In the genomic region with DNA sequence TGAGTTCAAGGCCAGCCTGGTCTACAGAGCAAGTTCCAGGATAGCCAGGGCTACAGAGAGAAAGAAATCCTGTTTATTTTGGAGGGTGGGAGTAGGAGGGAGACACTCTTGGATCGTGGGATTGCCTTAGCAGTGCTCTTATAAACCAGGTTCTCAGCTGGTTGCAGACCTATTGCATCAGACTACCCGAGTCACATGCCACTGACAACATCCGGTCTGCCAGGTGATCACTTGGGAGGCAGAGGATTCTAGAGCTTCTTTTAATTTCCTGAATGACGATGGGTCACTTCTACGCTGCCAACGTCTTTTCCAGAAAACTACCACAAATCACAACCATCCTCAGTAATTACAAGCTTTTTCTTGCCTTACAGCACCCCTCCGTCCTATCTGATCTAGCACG, we compare ENCODE assay signal across 8 mouse cellular contexts. TPM values are rescaled to one million over a fixed set of nuclear protein-coding genes. Genes with fewer than 3 reads are reported as not detected.
DNase-seq lines count a peak whose midpoint lies in the region; ATAC-seq and TF ChIP-seq lines count a peak whose summit lies in the region.

No protein-coding gene starts in this region.

- peak in 1 of 2 experiments; percentile 32 for DNase-seq in left cerebral cortex, adult 2 months (ENCODE audit: extremely low spot score in 1 of 2, low spot score in 2 of 2)
- DNase-seq in left cerebral cortex, postnatal 10 days (ENCODE audit: extremely low spot score in 1 of 2, low spot score in 2 of 2), result no peak
- peak; percentile 47 for DNase-seq in adrenal gland, adult 8-10 months
- no peak for DNase-seq in testis, postnatal 10 days (ENCODE audit: low spot score)

- H3K4me1 ChIP-seq in forebrain, embryonic 12.5 days, result peaks cover 36% of the 10 kb centered on the region
- H3K4me1 ChIP-seq in intestine, embryonic 16.5 days (ENCODE audit: control insufficient read depth, insufficient read depth, low read length), result peaks cover 8% of the 10 kb centered on the region; the same call in 1 of the 2 replicates
- peaks cover 19% of the 10 kb centered on the region for H3K4me1 ChIP-seq in liver, embryonic 16.5 days (ENCODE audit: control insufficient read depth, low read depth, low read length)
- peaks cover 48% of the 10 kb centered on the region for H3K4me1 ChIP-seq in neural tube, embryonic 15.5 days

- H3K27me3 ChIP-seq in forebrain, embryonic 12.5 days, result no peaks in the 10 kb centered on the region
- H3K27me3 ChIP-seq in intestine, embryonic 16.5 days (replicated peaks; ENCODE audit: control insufficient read depth, insufficient read depth, low read length), result no peaks in the 10 kb centered on the region
- H3K27me3 ChIP-seq in liver, embryonic 16.5 days (ENCODE audit: control insufficient read depth, insufficient read depth, low read depth, low read length), result no peaks in the 10 kb centered on the region
- no peaks in the 10 kb centered on the region for H3K27me3 ChIP-seq in neural tube, embryonic 15.5 days (replicated peaks)

- ATAC-seq in forebrain, embryonic 12.5 days (ENCODE audit: low FRiP score), result no peak
- peak; percentile 62 for ATAC-seq in intestine, embryonic 16.5 days
- ATAC-seq in liver, embryonic 16.5 days (ENCODE audit: low read depth), result peak; percentile 71
- ATAC-seq in neural tube, embryonic 15.5 days (ENCODE audit: low FRiP score), result peak; percentile 39; the same call in 1 of the 2 replicates

- H3K9me3 ChIP-seq in forebrain, embryonic 12.5 days, result no peaks in the 10 kb centered on the region
- no peaks in the 10 kb centered on the region for H3K9me3 ChIP-seq in intestine, embryonic 16.5 days (ENCODE audit: control insufficient read depth, low read length)
- H3K9me3 ChIP-seq in liver, embryonic 16.5 days (replicated peaks; ENCODE audit: control insufficient read depth, low read length), result no peaks in the 10 kb centered on the region
- no peaks in the 10 kb centered on the region for H3K9me3 ChIP-seq in neural tube, embryonic 15.5 days (replicated peaks)

- intact Hi-C loops in left cerebral cortex, adult 2 months (cut with DNase I), result loop anchor here (2.0 kb wide), 1 partner anchor 43 kb away; no protein-coding TSS in a partner anchor
- intact Hi-C loops in left cerebral cortex, postnatal 10 days (cut with DNase I), result no loop called here

- peak overlapping the region; percentile 93 for H3K4me2 ChIP-seq in forebrain, embryonic 12.5 days
- peak overlapping the region; percentile 86 for H3K4me2 ChIP-seq in intestine, embryonic 16.5 days (ENCODE audit: low read depth, low read length)
- H3K4me2 ChIP-seq in liver, embryonic 16.5 days (ENCODE audit: low read depth, low read length), result peak overlapping the region; percentile 73
- peak overlapping the region; percentile 84 for H3K4me2 ChIP-seq in neural tube, embryonic 15.5 days

- peak overlapping the region; percentile 89 for H3K4me3 ChIP-seq in left cerebral cortex, adult 2 months
- H3K4me3 ChIP-seq in forebrain, embryonic 12.5 days (replicated peaks), result peak overlapping the region; percentile 88
- peak overlapping the region; percentile 75 for H3K4me3 ChIP-seq in intestine, embryonic 16.5 days (ENCODE audit: low read length)
- H3K4me3 ChIP-seq in liver, embryonic 16.5 days (ENCODE audit: low read depth, low read length), result peak overlapping the region; percentile 66
- H3K4me3 ChIP-seq in neural tube, embryonic 15.5 days (replicated peaks), result peak overlapping the region; percentile 83

- peak overlapping the region; percentile 89 for H3K27ac ChIP-seq in left cerebral cortex, adult 2 months
- peak overlapping the region; percentile 89; the same call in 1 of the 2 replicates for H3K27ac ChIP-seq in forebrain, embryonic 12.5 days
- peak overlapping the region; percentile 83 for H3K27ac ChIP-seq in intestine, embryonic 16.5 days (ENCODE audit: low read length)
- H3K27ac ChIP-seq in liver, embryonic 16.5 days (ENCODE audit: low read length), result peak overlapping the region; percentile 90
- peak overlapping the region; percentile 92 for H3K27ac ChIP-seq in neural tube, embryonic 15.5 days (replicated peaks)

- peaks cover 19% of the 10 kb centered on the region for H3K36me3 ChIP-seq in forebrain, embryonic 12.5 days (replicated peaks)
- H3K36me3 ChIP-seq in intestine, embryonic 16.5 days (ENCODE audit: control insufficient read depth, insufficient read depth, low read length), result no peaks in the 10 kb centered on the region
- H3K36me3 ChIP-seq in liver, embryonic 16.5 days (ENCODE audit: control insufficient read depth, insufficient read depth), result no peaks in the 10 kb centered on the region; the same call in none of the 2 replicates
- H3K36me3 ChIP-seq in neural tube, embryonic 15.5 days, result peaks cover 6% of the 10 kb centered on the region; the same call in 1 of the 2 replicates

- no peak for TF ChIP-seq CTCF in left cerebral cortex, adult 2 months (IDR thresholded peaks at IDR 0.05)

- 28% methylated on average over 8 of the region's 8 CpGs for WGBS in forebrain, embryonic 12.5 days
- WGBS in intestine, embryonic 16.5 days, result 15% methylated on average over 8 of the region's 8 CpGs
- 3% methylated on average over 8 of the region's 8 CpGs for WGBS in liver, embryonic 16.5 days (ENCODE audit: insufficient replicate concordance)
- WGBS in neural tube, embryonic 15.5 days, result 20% methylated on average over 8 of the region's 8 CpGs

- peak overlapping the region; percentile 85 for H3K9ac ChIP-seq in forebrain, embryonic 12.5 days
- peak overlapping the region; percentile 84 for H3K9ac ChIP-seq in intestine, embryonic 16.5 days (ENCODE audit: low read depth, low read length)
- peak overlapping the region; percentile 66 for H3K9ac ChIP-seq in liver, embryonic 16.5 days (ENCODE audit: low read depth, low read length)
- H3K9ac ChIP-seq in neural tube, embryonic 15.5 days (replicated peaks), result peak overlapping the region; percentile 84

RNA-seq across cellular contexts. Expression of a gene that starts 1.0 kb away (rescaled TPM):
- 100 to 1,000 TPM; 216 to 222 TPM for total RNA-seq in left cerebral cortex, adult 2 months (2021)
- 100 to 1,000 TPM; 212 to 216 TPM for total RNA-seq in left cerebral cortex, postnatal 10 days (2021)
- 100 to 1,000 TPM; 183 to 191 (median 186) TPM for total RNA-seq in adrenal gland, adult 8-10 months (2022)
- polyA plus RNA-seq in forebrain, embryonic 12.5 days (2016; fragmentation: Nextera tagmentation; extraction: Ambion mirVana), result 186 and 205 TPM in 2 replicates
- 166 and 168 TPM in 2 replicates for polyA plus RNA-seq in intestine, embryonic 16.5 days (2015; fragmentation: Nextera tagmentation; extraction: Ambion mirVana)
- 72.6 and 76.8 TPM in 2 replicates for polyA plus RNA-seq in liver, embryonic 16.5 days (2015; fragmentation: Nextera tagmentation; extraction: Ambion mirVana)
- polyA plus RNA-seq in neural tube, embryonic 15.5 days (2015; fragmentation: Nextera tagmentation; extraction: Ambion mirVana), result 206 and 219 TPM in 2 replicates

RNA-seq across cellular contexts. Expression of a gene that starts 28.7 kb away (rescaled TPM):
- 100 to 1,000 TPM; 163 to 185 TPM for total RNA-seq in left cerebral cortex, adult 2 months (2021)
- 100 to 1,000 TPM; 168 to 169 TPM for total RNA-seq in left cerebral cortex, postnatal 10 days (2021)
- 10 to 100 TPM in 2 of 4 experiments, 1 to 10 TPM in 2; 6.5 to 14.6 (median 9.5) TPM for total RNA-seq in adrenal gland, adult 8-10 months (2022)
- polyA plus RNA-seq in forebrain, embryonic 12.5 days (2016; fragmentation: Nextera tagmentation; extraction: Ambion mirVana), result 60.4 and 61.3 TPM in 2 replicates
- polyA plus RNA-seq in intestine, embryonic 16.5 days (2015; fragmentation: Nextera tagmentation; extraction: Ambion mirVana), result 2.6 and 3.0 TPM in 2 replicates
- 0.08 and 0.30 TPM in 2 replicates for polyA plus RNA-seq in liver, embryonic 16.5 days (2015; fragmentation: Nextera tagmentation; extraction: Ambion mirVana)
- polyA plus RNA-seq in neural tube, embryonic 15.5 days (2015; fragmentation: Nextera tagmentation; extraction: Ambion mirVana), result 34.4 and 35.0 TPM in 2 replicates
